Mouse (Mus musculus): ENCODE measurements around the gene Tfpt. TPM values are rescaled to one million over a fixed set of nuclear protein-coding genes. Genes with fewer than 3 reads are reported as not detected.
A peak's percentile ranks its signal among the peaks of the same experiment; 100 is the strongest.

The Tfpt gene
- polyA plus RNA-seq, 1 experiment from 2014 or later = 30.0 TPM

DNA sequence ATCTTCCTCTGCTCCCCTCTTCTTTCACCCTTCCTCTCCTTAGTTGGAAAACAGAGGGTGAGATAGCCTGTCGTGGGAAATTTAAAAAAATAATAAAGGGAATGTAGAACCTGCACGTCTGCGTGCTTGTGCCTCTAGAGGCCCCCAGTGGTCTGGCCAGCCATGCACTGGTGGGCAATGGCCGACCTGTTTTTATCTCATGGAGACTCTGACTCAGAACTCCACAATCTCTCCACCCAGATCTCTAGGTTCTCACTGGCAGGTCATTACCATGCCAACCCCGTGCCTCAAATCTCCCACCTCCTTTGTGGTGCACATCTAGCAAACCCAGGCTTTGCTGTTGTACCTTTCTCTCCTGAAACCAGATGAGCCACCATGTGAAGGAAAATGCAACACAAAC, 35.0 kb downstream of the Tfpt start:
- Histone ChIP-seq H3K9me3 (ENCODE audit: control insufficient read depth, low read length) (no peaks in the 10 kb centered on the region), H3K27me3 (ENCODE audit: control insufficient read depth, insufficient read depth, low read length) (no peaks in the 10 kb centered on the region), H3K9ac (ENCODE audit: low read length) (no peak overlapping the region), H3K4me1 (replicated peaks; ENCODE audit: control insufficient read depth, insufficient read depth, low read length) (no peaks in the 10 kb centered on the region), H3K4me2 (ENCODE audit: low read depth, low read length, severe bottlenecking) (no peak overlapping the region), H3K4me3 (ENCODE audit: low read depth, low read length) (no peak overlapping the region), H3K27ac (ENCODE audit: low read depth, low read length) (no peak overlapping the region), H3K36me3 (ENCODE audit: control insufficient read depth, insufficient read depth, low read length) (no peaks in the 10 kb centered on the region)
- 26% methylated on average over 5 of the region's 5 CpGs for WGBS
- DNase-seq (ENCODE audit: low spot score) (no peak), ATAC-seq (replicated peaks; ENCODE audit: low FRiP score) (no peak)

DNA sequence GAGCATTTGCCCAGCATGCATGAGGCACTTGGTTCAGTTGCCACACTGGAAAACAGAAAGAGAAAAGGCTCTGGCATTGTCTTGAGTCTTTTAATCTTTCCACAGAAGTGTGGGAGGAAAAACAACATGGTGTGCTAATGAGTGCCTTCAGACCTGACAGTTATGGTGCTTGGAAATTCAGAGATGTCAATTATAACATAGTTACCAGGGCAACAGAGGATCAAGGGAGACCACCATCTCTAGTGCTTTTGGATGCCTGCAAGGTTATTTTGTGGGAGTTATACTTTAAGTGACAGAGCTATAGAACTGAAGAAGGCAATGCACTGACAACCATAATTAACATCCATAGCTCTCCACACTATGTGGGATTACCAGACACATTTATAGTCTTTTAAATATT, 35.9 kb downstream of the Tfpt start:
- ATAC-seq (replicated peaks; ENCODE audit: low FRiP score) (0 out of 2 replicates have a peak, but pooled peaks have one; percentile 49), DNase-seq (ENCODE audit: low spot score) (no peak)
- no peaks in the 10 kb centered on the region for H3K4me1 ChIP-seq (replicated peaks; ENCODE audit: control insufficient read depth, insufficient read depth, low read length)
- no peaks in the 10 kb centered on the region for H3K9me3 ChIP-seq (ENCODE audit: control insufficient read depth, low read length)
- H3K36me3 ChIP-seq (ENCODE audit: control insufficient read depth, insufficient read depth, low read length) = no peaks in the 10 kb centered on the region
- H3K4me3 ChIP-seq (ENCODE audit: low read depth, low read length) = no peak overlapping the region
- no peaks in the 10 kb centered on the region for H3K27me3 ChIP-seq (ENCODE audit: control insufficient read depth, insufficient read depth, low read length)
- no peak overlapping the region for H3K27ac ChIP-seq (ENCODE audit: low read depth, low read length)
- H3K9ac ChIP-seq (ENCODE audit: low read length) = no peak overlapping the region
- no peak overlapping the region for H3K4me2 ChIP-seq (ENCODE audit: low read depth, low read length, severe bottlenecking)

DNA sequence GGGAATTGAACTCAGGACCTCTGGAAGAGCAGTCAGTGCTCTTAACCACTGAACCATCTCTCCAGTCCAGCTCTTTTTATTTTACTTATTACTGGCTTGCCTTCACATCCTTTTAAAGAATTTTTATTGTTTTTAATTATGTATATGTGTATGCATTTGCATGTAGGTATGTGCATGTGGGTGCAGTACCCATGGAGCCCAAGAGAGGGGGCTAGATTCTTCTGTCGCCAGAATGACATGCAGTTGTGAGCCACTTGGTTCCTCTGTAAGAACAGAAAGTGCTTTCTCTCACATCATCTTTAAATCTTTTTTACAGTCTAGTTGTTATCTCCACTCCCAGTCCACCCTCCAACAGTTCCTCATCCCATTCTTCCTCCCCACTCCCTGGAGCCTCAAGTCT, 38.2 kb downstream of the Tfpt start:
- no peak for ATAC-seq (replicated peaks; ENCODE audit: low FRiP score)

DNA sequence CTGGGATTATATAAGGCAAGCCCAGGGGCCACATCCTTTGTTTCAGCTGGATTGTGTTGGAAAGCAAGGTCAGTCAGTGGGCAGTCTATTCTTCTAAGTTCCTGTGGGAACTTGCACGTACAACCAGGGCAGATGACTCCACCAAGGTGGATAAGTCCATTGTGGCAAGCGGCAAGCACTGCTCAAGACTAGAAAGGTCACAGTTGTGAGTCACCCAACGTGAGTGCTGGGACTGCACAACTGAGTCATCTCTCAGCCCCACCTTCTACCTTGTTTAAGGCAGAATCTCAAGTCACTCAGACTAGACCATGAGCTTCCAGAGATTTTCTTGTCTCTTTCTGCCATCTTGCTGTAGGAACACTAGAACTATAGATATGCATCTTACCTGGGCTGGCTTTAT, 39.2 kb downstream of the Tfpt start:
- Histone ChIP-seq H3K4me3 (ENCODE audit: low read depth, low read length) (no peak overlapping the region), H3K4me2 (ENCODE audit: low read depth, low read length, severe bottlenecking) (no peak overlapping the region), H3K27ac (ENCODE audit: low read depth, low read length) (no peak overlapping the region), H3K27me3 (ENCODE audit: control insufficient read depth, insufficient read depth, low read length) (no peaks in the 10 kb centered on the region), H3K9me3 (ENCODE audit: control insufficient read depth, low read length) (no peaks in the 10 kb centered on the region), H3K9ac (ENCODE audit: low read length) (no peak overlapping the region), H3K36me3 (ENCODE audit: control insufficient read depth, insufficient read depth, low read length) (no peaks in the 10 kb centered on the region), H3K4me1 (replicated peaks; ENCODE audit: control insufficient read depth, insufficient read depth, low read length) (no peaks in the 10 kb centered on the region)
- DNase-seq (ENCODE audit: low spot score) (no peak), ATAC-seq (replicated peaks; ENCODE audit: low FRiP score) (no peak)
- WGBS = 84% methylated on average over 3 of the region's 3 CpGs

More for the DNA sequence above, 38.2 kb downstream of the Tfpt start:
- Histone ChIP-seq H3K27ac (ENCODE audit: low read depth, low read length) (no peak overlapping the region), H3K4me3 (ENCODE audit: low read depth, low read length) (no peak overlapping the region), H3K9me3 (ENCODE audit: control insufficient read depth, low read length) (no peaks in the 10 kb centered on the region), H3K4me2 (ENCODE audit: low read depth, low read length, severe bottlenecking) (no peak overlapping the region), H3K4me1 (replicated peaks; ENCODE audit: control insufficient read depth, insufficient read depth, low read length) (no peaks in the 10 kb centered on the region), H3K27me3 (ENCODE audit: control insufficient read depth, insufficient read depth, low read length) (no peaks in the 10 kb centered on the region), H3K36me3 (ENCODE audit: control insufficient read depth, insufficient read depth, low read length) (no peaks in the 10 kb centered on the region), H3K9ac (ENCODE audit: low read length) (no peak overlapping the region)
- DNase-seq (ENCODE audit: low spot score) = no peak
- WGBS = 70% methylated on average over 1 of the region's 1 CpGs

DNA sequence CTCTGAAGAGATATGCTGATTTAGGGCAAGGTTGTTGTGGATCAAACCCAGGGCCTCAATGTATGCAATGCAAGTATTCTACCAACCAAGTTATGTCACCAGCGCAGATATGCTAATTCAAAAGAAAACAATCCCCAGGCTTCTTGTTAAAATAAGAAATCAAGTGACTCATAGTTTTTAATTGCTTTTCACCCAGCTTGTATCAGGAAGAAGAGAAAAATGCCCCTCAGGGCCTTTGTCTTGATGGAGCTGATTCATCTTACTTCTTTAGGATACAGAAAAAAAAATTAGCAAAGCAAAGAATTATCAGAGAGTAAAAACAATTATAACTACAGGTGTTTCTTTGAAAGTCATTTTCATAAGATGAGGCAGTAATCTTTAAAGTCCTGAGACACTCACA, 42.4 kb downstream of the Tfpt start:
- ATAC-seq (replicated peaks; ENCODE audit: low FRiP score) = no peak
- no peak overlapping the region for H3K27ac ChIP-seq (ENCODE audit: low read depth, low read length)
- no peaks in the 10 kb centered on the region for H3K27me3 ChIP-seq (ENCODE audit: control insufficient read depth, insufficient read depth, low read length)
- H3K9me3 ChIP-seq (ENCODE audit: control insufficient read depth, low read length) = no peaks in the 10 kb centered on the region
- H3K4me1 ChIP-seq (replicated peaks; ENCODE audit: control insufficient read depth, insufficient read depth, low read length) = no peaks in the 10 kb centered on the region
- H3K36me3 ChIP-seq (ENCODE audit: control insufficient read depth, insufficient read depth, low read length) = no peaks in the 10 kb centered on the region
- WGBS = 73% methylated on average over 1 of the region's 1 CpGs
- H3K4me2 ChIP-seq (ENCODE audit: low read depth, low read length, severe bottlenecking) = no peak overlapping the region
- no peak for DNase-seq (ENCODE audit: low spot score)
- H3K9ac ChIP-seq (ENCODE audit: low read length) = no peak overlapping the region
- no peak overlapping the region for H3K4me3 ChIP-seq (ENCODE audit: low read depth, low read length)

DNA sequence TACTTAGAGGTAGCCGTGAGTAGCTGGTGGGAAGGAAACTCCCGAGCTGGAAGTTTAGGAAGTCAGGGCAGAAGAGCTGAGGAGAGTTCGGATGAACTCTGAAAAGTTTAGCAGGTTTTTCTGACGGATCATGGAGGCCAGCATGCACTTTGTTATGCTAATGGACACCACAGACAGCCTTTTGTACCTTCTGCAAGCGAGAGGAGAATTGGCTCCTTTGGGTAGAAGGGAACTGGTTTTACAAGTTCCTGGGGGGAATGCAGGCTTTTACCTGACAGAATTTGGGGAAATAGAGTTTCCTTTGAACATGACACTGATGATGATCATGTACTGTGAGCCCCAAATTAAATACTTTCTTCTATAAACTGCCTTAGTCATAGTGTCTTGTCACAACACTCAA, 43.5 kb downstream of the Tfpt start:
- Histone ChIP-seq H3K4me2 (ENCODE audit: low read depth, low read length, severe bottlenecking) (no peak overlapping the region), H3K36me3 (ENCODE audit: control insufficient read depth, insufficient read depth, low read length) (no peaks in the 10 kb centered on the region), H3K9ac (ENCODE audit: low read length) (no peak overlapping the region), H3K27ac (ENCODE audit: low read depth, low read length) (no peak overlapping the region), H3K4me3 (ENCODE audit: low read depth, low read length) (no peak overlapping the region), H3K4me1 (replicated peaks; ENCODE audit: control insufficient read depth, insufficient read depth, low read length) (no peaks in the 10 kb centered on the region), H3K9me3 (ENCODE audit: control insufficient read depth, low read length) (no peaks in the 10 kb centered on the region), H3K27me3 (ENCODE audit: control insufficient read depth, insufficient read depth, low read length) (no peaks in the 10 kb centered on the region)
- ATAC-seq (replicated peaks; ENCODE audit: low FRiP score) (no peak), DNase-seq (ENCODE audit: low spot score) (no peak)
- WGBS = 2% methylated on average over 5 of the region's 5 CpGs

DNA sequence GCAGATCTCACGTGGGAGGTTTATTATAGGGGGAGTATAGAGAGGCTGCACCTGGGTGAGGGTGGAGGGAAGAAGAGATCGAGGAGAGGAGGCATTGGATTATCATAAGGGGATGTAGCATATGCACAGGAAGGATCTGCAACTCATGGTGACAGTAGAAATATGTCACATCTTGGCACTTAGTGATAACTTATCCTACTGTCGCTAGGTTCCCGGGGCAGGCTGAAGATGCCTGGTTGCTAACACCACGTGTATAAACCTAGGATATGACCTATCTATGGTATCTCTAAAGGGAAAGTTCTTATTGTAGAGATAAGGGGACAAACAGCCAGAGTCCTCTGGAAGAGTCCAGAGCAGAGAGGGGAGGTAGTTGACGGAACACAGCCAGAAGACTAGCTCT, 44.0 kb downstream of the Tfpt start:
- no peak for DNase-seq (ENCODE audit: low spot score)
- Histone ChIP-seq H3K4me2 (ENCODE audit: low read depth, low read length, severe bottlenecking) (no peak overlapping the region), H3K27ac (ENCODE audit: low read depth, low read length) (no peak overlapping the region), H3K9ac (ENCODE audit: low read length) (no peak overlapping the region), H3K36me3 (ENCODE audit: control insufficient read depth, insufficient read depth, low read length) (no peaks in the 10 kb centered on the region), H3K4me1 (replicated peaks; ENCODE audit: control insufficient read depth, insufficient read depth, low read length) (no peaks in the 10 kb centered on the region), H3K27me3 (ENCODE audit: control insufficient read depth, insufficient read depth, low read length) (no peaks in the 10 kb centered on the region), H3K4me3 (ENCODE audit: low read depth, low read length) (no peak overlapping the region), H3K9me3 (ENCODE audit: control insufficient read depth, low read length) (no peaks in the 10 kb centered on the region)
- ATAC-seq (replicated peaks; ENCODE audit: low FRiP score) = no peak
- 16% methylated on average over 6 of the region's 6 CpGs for WGBS

DNA sequence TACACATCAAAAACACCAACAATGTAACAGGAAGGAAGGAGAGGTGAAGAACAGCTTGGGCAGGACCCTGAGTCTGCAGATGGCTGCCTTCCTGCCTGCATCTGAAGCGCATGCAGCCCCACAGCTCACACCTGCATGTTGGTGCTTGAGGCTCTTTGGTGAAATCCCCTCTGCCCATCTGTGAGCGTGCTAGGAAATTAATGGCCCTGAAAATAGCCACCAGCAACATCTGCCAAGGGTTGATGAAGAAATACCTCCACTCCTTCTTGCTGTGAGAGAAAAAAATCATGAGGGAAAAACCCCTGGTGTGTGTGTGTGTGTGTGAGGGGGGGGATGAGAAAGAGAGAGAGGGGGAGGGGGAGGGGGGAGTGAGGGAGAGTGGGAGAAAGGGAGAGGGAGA, 49.7 kb downstream of the Tfpt start:
- Histone ChIP-seq H3K36me3 (ENCODE audit: control insufficient read depth, insufficient read depth, low read length) (no peaks in the 10 kb centered on the region), H3K4me3 (ENCODE audit: low read depth, low read length) (no peak overlapping the region), H3K9me3 (ENCODE audit: control insufficient read depth, low read length) (no peaks in the 10 kb centered on the region), H3K4me1 (replicated peaks; ENCODE audit: control insufficient read depth, insufficient read depth, low read length) (no peaks in the 10 kb centered on the region), H3K9ac (ENCODE audit: low read length) (no peak overlapping the region), H3K27me3 (ENCODE audit: control insufficient read depth, insufficient read depth, low read length) (no peaks in the 10 kb centered on the region), H3K27ac (ENCODE audit: low read depth, low read length) (no peak overlapping the region), H3K4me2 (ENCODE audit: low read depth, low read length, severe bottlenecking) (no peak overlapping the region)
- DNase-seq (ENCODE audit: low spot score) (no peak), ATAC-seq (replicated peaks; ENCODE audit: low FRiP score) (no peak)
- 69% methylated on average over 2 of the region's 2 CpGs for WGBS

DNA sequence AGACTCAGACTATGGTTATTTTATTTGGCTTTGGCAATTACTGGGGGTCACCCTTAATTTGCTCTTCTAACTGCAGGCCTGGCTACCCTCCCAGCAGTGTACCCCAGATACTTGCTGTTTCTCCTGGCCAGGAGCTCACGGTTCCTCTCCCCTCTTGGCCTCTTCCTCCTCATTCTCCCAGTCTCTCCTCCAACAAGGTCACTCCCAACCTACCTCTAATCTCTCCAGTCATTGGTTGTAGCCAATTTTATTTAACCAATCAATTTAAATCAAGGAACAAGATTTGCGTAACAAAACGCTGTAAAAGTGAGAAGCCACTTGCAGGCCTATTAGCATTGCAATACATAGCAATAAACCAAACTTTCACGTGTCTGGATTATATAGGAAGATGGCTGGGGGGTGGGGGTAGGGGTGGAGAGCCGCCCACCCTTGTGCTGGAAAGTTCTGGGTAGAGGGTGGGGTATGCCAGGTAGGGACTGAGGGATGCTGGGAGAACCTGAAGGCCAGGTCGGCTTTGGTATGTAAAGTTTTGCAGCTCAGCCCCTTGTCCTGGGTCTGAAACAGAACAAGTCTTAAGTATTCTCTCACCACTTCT, 50.7 kb downstream of the Tfpt start:
- no peak overlapping the region for H3K9ac ChIP-seq (ENCODE audit: low read length)
- no peak overlapping the region for H3K27ac ChIP-seq (ENCODE audit: low read depth, low read length)
- H3K27me3 ChIP-seq (ENCODE audit: control insufficient read depth, insufficient read depth, low read length) = no peaks in the 10 kb centered on the region
- no peak for ATAC-seq (replicated peaks; ENCODE audit: low FRiP score)
- no peak for DNase-seq (ENCODE audit: low spot score)
- no peak overlapping the region for H3K4me3 ChIP-seq (ENCODE audit: low read depth, low read length)
- no peaks in the 10 kb centered on the region for H3K36me3 ChIP-seq (ENCODE audit: control insufficient read depth, insufficient read depth, low read length)
- H3K4me1 ChIP-seq (replicated peaks; ENCODE audit: control insufficient read depth, insufficient read depth, low read length) = no peaks in the 10 kb centered on the region
- 71% methylated on average over 6 of the region's 6 CpGs for WGBS
- no peaks in the 10 kb centered on the region for H3K9me3 ChIP-seq (ENCODE audit: control insufficient read depth, low read length)
- no peak overlapping the region for H3K4me2 ChIP-seq (ENCODE audit: low read depth, low read length, severe bottlenecking)

Data from forebrain, embryonic 11.5 days (tissue).